ENCODE assay signal across 9 mouse cellular contexts in the genomic region with DNA sequence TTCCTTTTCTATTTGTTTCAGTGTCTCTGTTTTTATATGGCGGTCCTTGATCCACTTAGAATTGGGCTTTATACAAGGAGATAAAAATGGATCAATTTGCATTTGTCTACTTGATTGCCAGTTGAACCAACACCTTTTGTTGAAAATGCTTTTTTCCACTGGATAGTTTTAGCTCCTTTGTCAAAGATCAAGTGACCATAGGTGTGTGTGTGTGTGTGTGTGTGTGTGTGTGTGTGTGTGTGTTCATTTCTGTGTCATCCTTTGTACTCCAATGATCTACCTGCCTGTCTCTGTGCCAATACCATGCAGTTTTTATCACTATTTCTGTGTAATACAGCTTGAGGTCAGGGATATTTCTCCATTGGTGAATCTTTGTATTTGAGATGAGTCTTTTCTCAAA.
"Had no signal": no experiment of that assay in that cellular context is flagged by ENCODE, and none has a peak within 500 bp of the region (broad histone marks: within the 10 kb centered on the region; RNA-seq: fewer than 3 reads in every experiment).

No protein-coding gene starts in this region.

- DNase-seq: left cerebral cortex, postnatal 4 days; liver, postnatal 0 days; lung, embryonic 14.5 days; right cerebral cortex, adult 18-20 months; right cerebral cortex, postnatal 14 days; right cerebral cortex, postnatal 4 days; thymus, adult 2 months; thymus, postnatal 14 days; thymus, postnatal 4 days had no signal
